Mouse (Mus musculus): ENCODE measurements around the gene Abhd17b.
"Not testable (repeated sequence)": the region's sequence is repeated elsewhere in the genome, so short reads cannot be mapped to it uniquely, and the experiment has no call there.

The Abhd17b gene

GRCm38 (mm10) chr19:21652285-21653171 lies 457 bp upstream of the Abhd17b start, which contains the start of gene 1110059E24Rik:
Gene 1110059E24Rik (minus strand): TSS chr19:21652976.
- DNase-seq: peak; percentile 97

DNA sequence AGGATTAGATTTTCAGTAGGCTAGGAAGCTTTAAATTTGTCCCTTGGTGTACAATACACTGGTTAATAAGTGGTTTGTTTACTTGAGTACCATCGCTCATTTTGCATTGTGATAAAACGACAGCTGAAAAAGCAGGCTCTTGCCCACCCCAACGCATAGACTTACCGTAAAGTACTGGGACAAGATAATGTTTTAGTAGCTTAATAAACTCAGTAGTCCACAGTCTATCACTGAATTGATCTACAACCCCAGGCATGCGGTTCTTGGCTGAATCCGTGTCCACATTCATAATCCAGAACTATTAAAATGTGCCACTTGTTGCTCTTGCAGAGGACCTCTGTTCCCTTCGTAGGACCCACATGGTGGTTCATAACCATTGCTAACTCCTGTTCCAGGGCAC lies 1.8 kb downstream of the Abhd17b start:
- DNase-seq: no peak

DNA sequence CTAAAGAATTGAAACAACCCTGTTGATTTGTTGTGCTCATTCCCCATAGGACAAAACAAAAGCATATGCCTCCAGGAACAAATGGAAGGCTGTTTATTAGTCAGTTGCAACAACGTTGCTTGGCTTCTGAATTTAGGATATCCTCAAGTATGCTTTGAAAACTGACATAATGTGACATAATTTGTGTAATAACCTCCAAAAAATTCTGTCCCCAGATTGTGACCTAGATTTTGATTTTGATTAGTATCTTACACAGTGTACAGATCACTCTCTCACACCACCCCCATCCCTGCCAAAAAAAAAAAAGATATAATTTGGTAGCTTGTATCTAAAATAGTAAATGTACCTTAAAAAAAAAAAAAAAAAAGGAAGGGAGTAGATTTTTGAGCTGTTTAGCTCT lies 7.7 kb downstream of the Abhd17b start:
- no peak for DNase-seq

DNA sequence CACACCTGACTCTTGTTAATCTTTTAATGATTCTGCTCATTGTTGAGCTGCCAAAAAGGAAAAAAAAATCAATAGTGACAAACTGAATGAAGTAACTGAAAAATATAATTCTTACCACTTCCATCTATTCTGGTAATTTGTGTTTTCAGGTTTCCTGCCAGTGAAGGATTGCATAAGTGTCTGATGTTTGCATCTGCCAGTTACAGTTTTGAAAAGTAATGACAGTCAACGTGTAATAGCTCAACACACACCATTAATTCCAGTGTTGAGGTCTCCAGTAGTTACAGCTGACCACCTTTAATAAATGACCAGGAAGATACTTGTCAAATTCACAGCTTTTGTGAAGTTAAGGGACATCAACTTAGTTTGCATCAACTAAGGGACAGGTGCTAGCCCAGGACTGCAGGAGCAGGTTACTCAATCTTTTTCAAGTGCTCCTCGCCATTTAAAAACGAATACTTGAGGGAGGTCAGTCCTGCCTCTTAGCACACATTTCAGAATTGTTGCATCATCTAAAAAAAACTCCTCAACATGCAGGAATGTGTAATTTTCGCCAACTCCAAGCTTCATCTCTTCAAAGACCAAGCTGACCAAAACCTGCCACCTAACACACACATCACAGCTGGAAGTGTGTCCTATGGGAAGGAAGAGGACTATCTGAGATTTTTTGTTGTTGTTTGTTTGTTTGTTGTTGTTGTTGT lies 10.9 kb downstream of the Abhd17b start:
- no peak for DNase-seq

- DNase-seq: no peak
Observed at GRCm38 (mm10) chr19:21669650-21670049, 16.7 kb downstream of the Abhd17b start.

- no peak for DNase-seq
Observed at GRCm38 (mm10) chr19:21674354-21675096, 21.5 kb downstream of the Abhd17b start.

- DNase-seq: no peak
Observed at GRCm38 (mm10) chr19:21680091-21680490, 27.1 kb downstream of the Abhd17b start.

DNA sequence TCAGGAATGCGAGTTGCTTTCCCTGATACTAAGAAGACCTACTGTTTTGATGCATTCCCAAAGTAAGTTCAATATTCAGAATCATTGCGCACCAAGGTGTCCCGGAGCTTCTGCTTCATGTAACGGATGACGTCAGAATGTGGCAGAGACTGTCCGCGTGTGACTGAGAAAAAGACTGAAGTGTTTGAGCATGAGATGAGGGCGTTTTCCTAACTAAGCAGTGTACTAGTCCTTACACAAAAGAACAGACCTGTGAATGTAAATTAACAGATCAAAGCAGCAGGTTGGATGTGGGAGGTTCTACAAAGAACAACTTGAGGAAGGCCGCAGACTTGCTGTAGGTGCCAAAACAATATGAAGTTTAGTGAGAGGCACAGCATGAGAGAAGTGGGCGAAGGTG lies 28.0 kb downstream of the Abhd17b start:
- DNase-seq: no peak

- peak; percentile 43 for DNase-seq
Observed at GRCm38 (mm10) chr19:21713260-21714031, 60.5 kb downstream of the Abhd17b start.

DNA sequence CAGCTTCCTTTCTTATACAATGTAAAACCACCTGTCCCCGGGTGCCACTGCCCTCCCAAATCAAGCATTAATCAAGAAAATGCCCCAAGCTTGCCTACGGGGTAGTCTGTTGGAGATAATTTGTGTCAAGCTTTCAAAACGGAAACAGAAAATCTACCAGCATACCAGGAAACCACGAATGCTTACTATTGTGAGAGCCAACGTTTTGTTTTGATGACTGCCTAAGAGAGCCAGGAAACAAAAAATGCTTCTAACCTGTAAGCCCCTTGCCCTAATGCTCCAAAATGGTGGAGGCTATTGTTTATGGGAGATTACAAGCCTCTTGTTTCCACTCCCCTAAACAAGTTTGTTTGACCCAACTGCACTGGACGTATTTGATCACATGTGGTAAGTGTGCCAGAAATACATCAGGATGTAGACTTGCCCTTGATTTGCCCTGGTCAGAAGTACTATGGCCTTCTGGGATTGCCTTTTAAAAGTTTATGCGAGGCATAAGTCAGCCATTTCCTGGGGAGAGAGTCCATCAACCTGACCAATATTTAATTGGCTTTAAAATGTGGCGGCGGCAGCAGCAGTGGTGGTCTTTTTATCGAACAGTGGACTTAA lies 61.4 kb downstream of the Abhd17b start:
- DNase-seq: no peak

- DNase-seq: peak; percentile 31
Observed at GRCm38 (mm10) chr19:21715005-21715442, 62.0 kb downstream of the Abhd17b start.

DNA sequence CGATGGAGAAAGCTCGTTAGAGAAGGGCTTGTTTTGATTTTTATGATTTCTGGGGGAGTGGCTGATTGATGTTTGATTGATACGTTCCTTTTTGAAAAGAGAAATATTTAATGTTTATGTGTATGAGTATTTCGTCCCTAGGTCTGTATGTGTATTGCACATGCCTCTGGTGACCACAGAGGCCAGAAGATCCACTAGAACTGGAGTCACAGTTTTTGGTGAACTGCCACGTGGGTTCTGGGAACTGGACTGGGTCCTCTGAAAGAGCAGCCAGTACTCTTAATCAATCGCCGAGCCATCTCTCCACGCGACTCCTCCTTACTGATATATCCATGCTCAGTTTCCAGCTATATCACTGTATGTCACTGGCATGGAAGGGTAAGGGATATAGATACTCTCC lies 62.5 kb downstream of the Abhd17b start:
- no peak for DNase-seq

- DNase-seq: no peak
Observed at GRCm38 (mm10) chr19:21716456-21716855, 63.5 kb downstream of the Abhd17b start.

DNA sequence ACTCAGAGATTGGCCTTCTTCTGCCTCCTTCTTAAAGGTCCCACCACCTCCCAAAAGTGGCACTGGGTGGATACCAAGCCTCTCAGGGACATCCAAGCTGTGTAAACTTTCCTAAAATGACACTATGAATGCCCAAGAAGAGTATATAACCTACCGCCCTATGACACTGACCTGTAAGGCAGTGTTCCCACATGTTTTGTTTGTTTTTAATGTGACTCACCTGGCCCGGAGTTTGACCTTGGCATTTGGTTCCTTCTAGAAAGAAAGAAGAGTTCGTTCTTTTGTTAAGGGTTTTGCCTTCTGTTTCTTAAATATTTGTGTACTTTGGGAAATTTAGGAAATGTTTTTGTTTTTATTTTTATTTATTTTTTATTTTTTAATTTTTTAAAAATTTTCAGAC lies 66.2 kb downstream of the Abhd17b start:
- no peak for DNase-seq

DNA sequence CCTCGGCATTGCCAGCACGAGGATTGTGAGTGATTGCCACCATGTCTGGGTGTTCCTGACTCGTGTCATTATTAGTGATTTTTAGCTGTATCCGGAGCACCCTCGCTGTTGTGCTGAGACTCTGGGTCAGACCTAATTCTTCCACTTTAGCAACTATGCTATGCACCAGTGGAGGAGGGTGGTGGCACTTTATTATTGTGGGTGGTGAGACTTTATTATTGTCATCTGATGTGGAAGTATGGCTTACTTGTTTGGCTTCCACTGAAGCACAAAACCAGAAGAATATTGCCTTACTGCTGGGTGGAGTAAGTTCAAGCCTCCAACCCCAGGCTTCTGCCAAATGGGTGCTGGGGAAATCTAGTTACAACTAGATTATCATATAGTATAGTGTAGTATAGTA lies 68.0 kb downstream of the Abhd17b start:
- no peak for DNase-seq

GRCm38 (mm10) chr19:21723280-21723679 lies 70.3 kb downstream of the Abhd17b start:
- DNase-seq: not testable (repeated sequence)

GRCm38 (mm10) chr19:21723911-21724655 lies 71.1 kb downstream of the Abhd17b start:
- DNase-seq: no peak

DNA sequence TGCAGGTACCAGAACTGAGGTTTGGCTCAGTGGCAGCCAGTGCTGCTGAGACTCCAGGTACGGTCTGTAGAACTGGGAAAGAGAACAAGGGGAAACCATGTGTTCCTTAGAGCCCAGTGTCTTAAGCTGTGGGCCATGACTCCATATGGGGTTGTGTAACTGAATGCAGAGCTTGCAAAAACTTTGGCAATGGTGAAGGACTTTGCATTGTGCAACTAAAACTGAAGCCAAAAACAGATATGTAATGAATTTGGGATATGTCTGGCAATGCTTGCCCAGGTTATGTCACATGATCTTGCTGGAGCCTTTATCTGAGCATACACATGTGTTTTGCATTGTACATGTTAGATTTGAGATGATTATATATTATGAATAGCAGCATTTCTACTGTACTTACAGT lies 72.2 kb downstream of the Abhd17b start:
- no peak for DNase-seq

- no peak for DNase-seq
Observed at GRCm38 (mm10) chr19:21727081-21727480, 74.1 kb downstream of the Abhd17b start.

- no peak for DNase-seq
Observed at GRCm38 (mm10) chr19:21728342-21728741, 75.4 kb downstream of the Abhd17b start.

- no peak for DNase-seq
Observed at GRCm38 (mm10) chr19:21731887-21732286, 78.9 kb downstream of the Abhd17b start.
